Mouse (Mus musculus): ENCODE data around the gene Sphk2. TPM values are rescaled to one million over a fixed set of nuclear protein-coding genes. Genes with fewer than 3 reads are reported as not detected.

The Sphk2 gene
- polyA plus RNA-seq, 1 experiment from 2014 or later = 26.4 TPM

DNA sequence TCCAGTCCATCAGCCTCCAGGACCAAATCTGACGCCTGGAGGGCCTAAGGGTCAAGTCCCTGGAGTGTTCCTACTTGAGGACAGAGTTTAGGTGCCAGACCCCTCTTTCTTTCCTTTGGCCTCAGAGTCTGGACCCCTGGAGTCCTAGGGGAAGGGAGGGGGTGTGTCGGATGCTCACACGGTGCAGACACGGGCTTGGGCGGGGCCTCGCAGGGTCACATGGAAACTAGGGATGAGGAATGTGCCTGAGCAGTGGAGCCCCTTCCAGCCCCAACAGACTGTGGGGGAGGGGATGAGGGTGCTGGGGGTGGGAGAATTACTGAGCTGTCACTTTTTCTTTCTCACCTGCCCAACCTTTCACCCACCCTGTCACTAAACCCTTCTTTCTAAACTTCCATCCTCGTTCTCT, 11.9 kb downstream of the Sphk2 start:
- Histone ChIP-seq H3K27me3 (replicated peaks) (no peaks in the 10 kb centered on the region), H3K4me1 (peaks cover 84% of the 10 kb centered on the region), H3K4me2 (peak overlapping the region; percentile 91), H3K27ac (no peak overlapping the region), H3K4me3 (peak overlapping the region; percentile 52), H3K9me3 (no peaks in the 10 kb centered on the region), H3K9ac (peak overlapping the region; percentile 68), H3K36me3 (replicated peaks) (peaks cover 9% of the 10 kb centered on the region)
- ATAC-seq (replicated peaks) = no peak
- WGBS = 1% methylated on average over 7 of the region's 7 CpGs

DNA sequence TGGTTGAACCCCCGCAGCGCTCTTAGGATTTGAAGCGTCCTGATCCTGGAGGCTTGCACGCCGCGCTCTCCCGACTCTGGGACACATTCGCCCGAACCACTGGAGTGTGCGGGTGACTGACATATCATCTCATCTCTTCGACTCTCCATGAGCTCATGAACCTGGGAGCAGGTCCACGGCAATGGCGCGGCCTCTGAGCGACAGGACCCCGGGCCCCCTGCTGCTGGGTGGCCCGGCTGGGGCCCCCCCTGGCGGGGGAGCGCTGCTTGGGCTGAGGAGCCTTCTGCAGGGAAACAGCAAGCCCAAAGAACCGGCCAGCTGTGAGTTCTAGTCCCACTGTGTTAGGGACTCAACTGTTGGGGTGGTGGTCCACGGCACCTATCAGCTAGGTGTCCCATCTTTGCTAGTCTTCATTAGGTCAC, 12.3 kb downstream of the Sphk2 start:
- Histone ChIP-seq H3K9me3 (no peaks in the 10 kb centered on the region), H3K4me3 (peak overlapping the region; percentile 52), H3K27ac (peak overlapping the region; percentile 89), H3K4me2 (peak overlapping the region; percentile 91), H3K9ac (peak overlapping the region; percentile 68), H3K36me3 (replicated peaks) (peaks cover 4% of the 10 kb centered on the region), H3K4me1 (peaks cover 83% of the 10 kb centered on the region), H3K27me3 (replicated peaks) (no peaks in the 10 kb centered on the region)
- no peak for ATAC-seq (replicated peaks)
- WGBS = under 1% methylated on average over 21 of the region's 21 CpGs

- ATAC-seq (replicated peaks) = peak; percentile 84
- Histone ChIP-seq H3K27ac (peak within 1 kb of the TSS; percentile 89), H3K4me3 (peak within 1 kb of the TSS; percentile 52), H3K9ac (peak within 1 kb of the TSS; percentile 68), H3K4me1 (peaks cover 82% of the 10 kb centered on the region), H3K36me3 (replicated peaks) (no peaks in the 10 kb centered on the region), H3K27me3 (replicated peaks) (no peaks in the 10 kb centered on the region), H3K9me3 (no peaks in the 10 kb centered on the region), H3K4me2 (peak within 1 kb of the TSS; percentile 91)
- WGBS = 0% methylated on average over 36 of the region's 36 CpGs
These were observed 12.9 kb downstream of the Sphk2 start, which contains the start of gene Dbp for GRCm38 (mm10) chr7:45704730-45705442. Dbp (plus strand) TSS chr7:45705088.

DNA sequence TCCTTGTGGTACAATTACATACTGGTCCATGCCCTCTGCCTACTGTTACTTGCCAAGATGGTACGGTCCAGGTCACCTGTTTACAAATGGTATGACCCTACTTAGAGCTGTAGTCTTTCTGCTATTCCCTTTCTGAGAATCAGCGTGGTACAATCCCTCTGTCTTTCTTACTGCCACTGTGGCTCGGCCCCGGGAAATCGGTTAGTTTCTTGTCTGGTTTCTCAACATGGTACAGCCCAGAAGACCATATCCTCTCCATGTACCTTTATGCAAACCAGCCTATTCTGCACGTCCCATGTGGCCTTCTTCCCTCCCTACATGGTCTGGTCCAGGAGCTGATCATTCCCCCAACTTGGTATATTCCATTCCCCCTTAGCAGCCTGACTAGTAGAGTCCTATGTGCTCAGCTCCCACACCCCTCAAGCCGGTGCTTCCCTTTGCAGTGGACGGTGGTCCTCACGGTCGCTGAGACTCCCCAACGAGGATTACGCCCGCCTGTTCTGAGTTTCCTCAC, 13.7 kb downstream of the Sphk2 start:
- H3K36me3 ChIP-seq (replicated peaks) = no peaks in the 10 kb centered on the region
- peak overlapping the region; percentile 91 for H3K4me2 ChIP-seq
- H3K27ac ChIP-seq = peak overlapping the region; percentile 89
- H3K27me3 ChIP-seq (replicated peaks) = no peaks in the 10 kb centered on the region
- H3K4me1 ChIP-seq = peaks cover 79% of the 10 kb centered on the region
- ATAC-seq (replicated peaks) = peak; percentile 68
- peak overlapping the region; percentile 48 for H3K9ac ChIP-seq
- peak overlapping the region; percentile 52 for H3K4me3 ChIP-seq
- under 1% methylated on average over 13 of the region's 13 CpGs for WGBS
- no peaks in the 10 kb centered on the region for H3K9me3 ChIP-seq

DNA sequence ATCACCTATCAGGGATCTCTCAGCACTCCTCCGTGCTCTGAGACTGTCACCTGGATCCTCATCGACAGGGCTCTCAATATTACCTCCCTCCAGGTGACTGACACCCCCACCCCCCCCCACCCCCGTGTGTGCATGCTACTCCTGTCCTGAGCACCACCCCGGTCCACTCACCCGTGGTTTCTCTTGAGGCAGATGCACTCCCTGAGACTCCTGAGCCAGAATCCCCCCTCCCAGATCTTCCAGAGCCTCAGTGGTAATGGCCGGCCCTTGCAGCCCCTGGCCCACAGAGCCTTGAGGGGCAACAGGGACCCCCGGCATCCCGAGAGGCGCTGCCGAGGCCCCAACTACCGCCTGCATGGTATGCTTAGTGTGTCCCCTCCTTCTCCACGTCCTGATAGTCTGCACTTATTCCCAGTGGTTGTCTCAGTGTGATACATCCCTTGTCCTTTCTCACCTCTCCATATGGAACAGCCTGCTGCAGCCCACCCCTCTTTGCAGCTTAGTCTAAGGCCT, 14.2 kb downstream of the Sphk2 start:
- peak overlapping the region; percentile 89 for H3K27ac ChIP-seq
- H3K4me1 ChIP-seq = peaks cover 79% of the 10 kb centered on the region
- no peaks in the 10 kb centered on the region for H3K36me3 ChIP-seq (replicated peaks)
- WGBS = 35% methylated on average over 12 of the region's 12 CpGs
- H3K27me3 ChIP-seq (replicated peaks) = no peaks in the 10 kb centered on the region
- ATAC-seq (replicated peaks) = no peak
- peak overlapping the region; percentile 91 for H3K4me2 ChIP-seq
- H3K9ac ChIP-seq = peak overlapping the region; percentile 48
- H3K9me3 ChIP-seq = no peaks in the 10 kb centered on the region
- peak overlapping the region; percentile 52 for H3K4me3 ChIP-seq

- no peak for ATAC-seq (replicated peaks)
- Histone ChIP-seq H3K27me3 (replicated peaks) (no peaks in the 10 kb centered on the region), H3K4me2 (peak overlapping the region; percentile 91), H3K4me1 (peaks cover 77% of the 10 kb centered on the region), H3K27ac (peak overlapping the region; percentile 89), H3K4me3 (peak overlapping the region; percentile 52), H3K36me3 (replicated peaks) (no peaks in the 10 kb centered on the region), H3K9ac (peak overlapping the region; percentile 48; the same call in 1 of the 2 replicates), H3K9me3 (no peaks in the 10 kb centered on the region)
- WGBS = 92% methylated on average over 17 of the region's 17 CpGs
These were observed 14.8 kb downstream of the Sphk2 start for GRCm38 (mm10) chr7:45702809-45703520.

DNA sequence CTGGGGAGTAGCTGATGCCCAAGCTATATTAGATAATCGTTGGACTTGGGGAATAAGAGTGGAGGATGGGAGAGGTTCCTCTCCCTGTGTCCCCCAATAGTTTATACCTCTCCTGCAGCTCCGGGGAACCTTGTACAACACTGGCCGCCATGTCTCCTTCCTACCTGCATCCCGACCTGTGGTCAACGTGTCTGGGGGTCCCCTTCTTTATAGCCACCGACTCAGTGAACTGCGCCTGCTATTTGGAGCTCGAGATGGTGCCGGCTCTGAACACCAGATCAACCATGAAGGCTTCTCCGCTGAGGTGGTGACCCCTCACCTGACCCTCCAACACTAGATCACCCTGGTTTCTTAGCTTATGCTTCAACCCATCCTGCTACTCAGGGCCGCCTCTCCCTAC, 15.5 kb downstream of the Sphk2 start:
- Histone ChIP-seq H3K36me3 (replicated peaks) (no peaks in the 10 kb centered on the region), H3K4me3 (no peak overlapping the region), H3K4me1 (peaks cover 70% of the 10 kb centered on the region), H3K27ac (no peak overlapping the region), H3K27me3 (replicated peaks) (no peaks in the 10 kb centered on the region), H3K4me2 (peak overlapping the region; percentile 91; the same call in 1 of the 2 replicates), H3K9ac (no peak overlapping the region), H3K9me3 (no peaks in the 10 kb centered on the region)
- 93% methylated on average over 11 of the region's 11 CpGs for WGBS
- ATAC-seq (replicated peaks) = no peak

DNA sequence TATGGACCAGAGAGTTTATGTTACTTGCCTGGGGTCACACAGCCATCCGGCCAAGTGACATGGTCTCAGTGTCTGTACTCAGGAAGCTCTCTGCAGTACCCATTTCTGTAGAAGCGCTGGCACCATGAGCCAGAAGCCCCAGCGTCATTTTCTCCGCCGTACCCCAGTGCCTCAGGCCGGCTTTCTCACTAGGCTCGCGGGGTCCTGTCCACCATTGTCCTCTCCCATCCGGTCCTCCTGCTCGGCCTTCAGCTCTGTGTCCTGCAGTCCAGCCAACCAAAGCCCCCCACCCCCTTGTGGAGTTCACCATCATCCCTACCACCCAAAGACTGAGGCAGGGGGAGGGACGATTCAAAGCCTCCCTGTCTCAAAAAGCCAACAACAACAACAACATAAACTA, 16.2 kb downstream of the Sphk2 start:
- 84% methylated on average over 11 of the region's 11 CpGs for WGBS
- no peaks in the 10 kb centered on the region for H3K27me3 ChIP-seq (replicated peaks)

DNA sequence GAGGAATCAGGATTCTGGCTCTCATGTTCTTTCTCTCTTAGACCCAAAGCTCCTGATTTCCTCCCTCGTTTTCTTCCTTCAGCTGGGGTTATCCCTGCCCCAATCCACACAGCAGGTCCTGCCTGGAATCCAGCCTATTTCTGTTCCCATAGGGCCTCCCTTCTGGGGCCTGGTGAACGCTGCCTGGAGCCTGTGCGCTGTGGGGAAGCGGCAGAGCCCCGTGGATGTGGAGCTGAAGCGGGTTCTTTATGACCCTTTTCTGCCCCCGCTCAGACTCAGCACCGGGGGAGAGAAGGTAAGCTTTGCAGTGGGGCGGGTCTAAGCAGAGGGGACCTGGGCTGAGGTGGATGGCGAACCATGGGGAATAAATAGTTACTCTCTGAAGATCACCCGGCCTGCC, 16.7 kb downstream of the Sphk2 start:
- Histone ChIP-seq H3K9ac (peak overlapping the region; percentile 7; the same call in 1 of the 2 replicates), H3K36me3 (replicated peaks) (no peaks in the 10 kb centered on the region), H3K4me1 (peaks cover 58% of the 10 kb centered on the region), H3K9me3 (no peaks in the 10 kb centered on the region), H3K4me3 (peak overlapping the region; percentile 55), H3K27me3 (replicated peaks) (no peaks in the 10 kb centered on the region), H3K4me2 (peak overlapping the region; percentile 88), H3K27ac (peak overlapping the region; percentile 85)
- 25% methylated on average over 11 of the region's 11 CpGs for WGBS
- ATAC-seq (replicated peaks) = no peak

More for the DNA sequence above, 16.2 kb downstream of the Sphk2 start:
- H3K9ac ChIP-seq = peak overlapping the region; percentile 7; the same call in 1 of the 2 replicates
- no peak overlapping the region for H3K27ac ChIP-seq
- peak overlapping the region; percentile 88 for H3K4me2 ChIP-seq
- H3K9me3 ChIP-seq = no peaks in the 10 kb centered on the region
- H3K36me3 ChIP-seq (replicated peaks) = no peaks in the 10 kb centered on the region
- no peak overlapping the region for H3K4me3 ChIP-seq
- no peak for ATAC-seq (replicated peaks)
- H3K4me1 ChIP-seq = peaks cover 63% of the 10 kb centered on the region

GRCm38 (mm10) chr7:45700301-45701015, 17.3 kb downstream of the Sphk2 start:
- H3K4me3 ChIP-seq = peak overlapping the region; percentile 55
- H3K36me3 ChIP-seq (replicated peaks) = no peaks in the 10 kb centered on the region
- no peaks in the 10 kb centered on the region for H3K27me3 ChIP-seq (replicated peaks)
- no peaks in the 10 kb centered on the region for H3K9me3 ChIP-seq
- peak overlapping the region; percentile 85 for H3K27ac ChIP-seq
- H3K9ac ChIP-seq = peak overlapping the region; percentile 74
- under 1% methylated on average over 20 of the region's 20 CpGs for WGBS
- peak; percentile 5 for ATAC-seq (replicated peaks)
- peaks cover 52% of the 10 kb centered on the region for H3K4me1 ChIP-seq
- peak overlapping the region; percentile 88 for H3K4me2 ChIP-seq

GRCm38 (mm10) chr7:45699523-45700141, 18.2 kb downstream of the Sphk2 start, which contains the start of gene Car11:
Car11 (plus strand) TSS chr7:45699843.
- Histone ChIP-seq H3K9me3 (no peaks in the 10 kb centered on the region), H3K9ac (peak within 1 kb of the TSS; percentile 74), H3K27me3 (replicated peaks) (no peaks in the 10 kb centered on the region), H3K4me1 (peaks cover 47% of the 10 kb centered on the region), H3K4me3 (peak within 1 kb of the TSS; percentile 55), H3K4me2 (peak within 1 kb of the TSS; percentile 88), H3K27ac (peak within 1 kb of the TSS; percentile 85), H3K36me3 (replicated peaks) (no peaks in the 10 kb centered on the region)
- WGBS = 1% methylated on average over 36 of the region's 36 CpGs
- peak; percentile 4; the same call in 1 of the 2 replicates for ATAC-seq (replicated peaks)
